Mouse (Mus musculus) embryonic facial prominence, embryonic 14.5 days (tissue): ENCODE results near the gene Mdm2. TPM values are rescaled to one million over a fixed set of nuclear protein-coding genes. Genes with fewer than 3 reads are reported as not detected.
A peak's percentile ranks its signal among the peaks of the same experiment; 100 is the strongest.

Source experiments
- ATAC-seq: fragments of 200-750 bp; cut with Nextera tagmentation; 2 replicates; pipeline ENCODE4 v1.8.0; 2017; ENCODE audit warnings: low read depth, moderate number of reproducible peaks, moderate TSS enrichment
- DNase-seq: peaks from one replicate; pipeline ENCODE4 v3.0.0-alpha.2; 2015; ENCODE audit warnings: low spot score
- H3K27ac ChIP-seq: fragments of 300-500 bp; sonication (generic); replicated peaks from 2 replicates; pipeline ENCODE4 v1.5.1; 2014; ENCODE audit warnings: low read depth, mild to moderate bottlenecking, low read length, moderate library complexity
- H3K27me3 ChIP-seq: fragments of 300-500 bp; sonication (generic); replicated peaks from 2 replicates; pipeline ENCODE4 v1.6.1; 2014; ENCODE audit warnings: low read length; ENCODE audit not compliant: control insufficient read depth, insufficient read depth
- H3K36me3 ChIP-seq: fragments of 300-500 bp; sonication (generic); 2 replicates; pipeline ENCODE4 v1.6.1; 2014; ENCODE audit warnings: low read length, mixed read lengths; ENCODE audit not compliant: control insufficient read depth, insufficient read depth
- H3K4me1 ChIP-seq: fragments of 300-500 bp; sonication (generic); 2 replicates; pipeline ENCODE4 v1.6.1; 2014; ENCODE audit warnings: antibody characterized with exemption, low read length; ENCODE audit not compliant: control insufficient read depth, insufficient read depth
- H3K4me2 ChIP-seq: fragments of 300-500 bp; sonication (generic); 2 replicates; pipeline ENCODE4 v1.6.1; 2014; ENCODE audit warnings: low read depth, mild to moderate bottlenecking, low read length, moderate library complexity, mixed read lengths
- H3K4me3 ChIP-seq: fragments of 300-500 bp; sonication (generic); 2 replicates; pipeline ENCODE4 v1.5.1; 2014; ENCODE audit warnings: low read depth, mild to moderate bottlenecking, low read length
- H3K9ac ChIP-seq: fragments of 300-500 bp; sonication (generic); 2 replicates; pipeline ENCODE4 v1.6.1; 2014; ENCODE audit warnings: low read depth, mild to moderate bottlenecking, low read length, moderate library complexity, mixed read lengths
- H3K9me3 ChIP-seq: fragments of 300-500 bp; sonication (generic); 2 replicates; pipeline ENCODE4 v1.6.1; 2016; ENCODE audit warnings: low read length; ENCODE audit not compliant: control insufficient read depth
- WGBS: fragments of 180-500 bp; shearing (Covaris S2); extraction: QIAGEN DNeasy Blood & Tissue Kit; methylation state at CpG from one replicate; pipeline ENCODE4 v1.1.7; 2014; 5-methylcytosine and 5-hydroxymethylcytosine counted together
- polyA plus RNA-seq: library from polyadenylated mRNA; unstranded; fragments of >200 nt; fragmentation: Nextera tagmentation; extraction: Ambion mirVana; gene quantifications from 2 replicates; pipeline ENCODE4 v1.2.1, GENCODE M21; 2014

The Mdm2 gene
- polyA plus RNA-seq, 1 experiment from 2014 or later: 34.1 TPM

DNA sequence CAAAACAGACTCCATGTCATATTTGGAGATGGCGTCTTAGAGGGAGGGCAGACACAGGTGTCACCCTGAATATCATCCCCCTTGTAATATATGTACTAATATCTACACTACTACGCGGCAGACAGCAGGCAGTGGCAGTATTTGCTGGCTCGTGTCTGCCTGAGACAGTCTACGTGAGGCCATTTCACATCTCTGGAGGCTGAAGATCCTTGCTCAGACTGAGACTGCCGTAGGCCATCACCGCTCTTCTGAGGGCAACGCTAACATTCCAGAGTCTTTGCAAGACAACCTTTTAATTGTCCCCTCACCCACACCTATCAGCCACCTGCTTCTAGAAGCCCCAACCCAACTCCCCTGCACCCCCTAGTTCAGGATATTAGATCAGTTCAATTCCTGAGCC lies 2.9 kb upstream of the Mdm2 start:
- Histone ChIP-seq H3K9ac (no peak overlapping the region), H3K36me3 (peaks cover 8% of the 10 kb centered on the region; the same call in 1 of the 2 replicates), H3K4me2 (no peak overlapping the region), H3K27ac (no peak overlapping the region), H3K9me3 (no peaks in the 10 kb centered on the region), H3K4me3 (no peak overlapping the region), H3K27me3 (no peaks in the 10 kb centered on the region), H3K4me1 (peaks cover 8% of the 10 kb centered on the region; the same call in 1 of the 2 replicates)
- WGBS: 91% methylated on average over 8 of the region's 8 CpGs
- ATAC-seq (no peak), DNase-seq (no peak)

DNA sequence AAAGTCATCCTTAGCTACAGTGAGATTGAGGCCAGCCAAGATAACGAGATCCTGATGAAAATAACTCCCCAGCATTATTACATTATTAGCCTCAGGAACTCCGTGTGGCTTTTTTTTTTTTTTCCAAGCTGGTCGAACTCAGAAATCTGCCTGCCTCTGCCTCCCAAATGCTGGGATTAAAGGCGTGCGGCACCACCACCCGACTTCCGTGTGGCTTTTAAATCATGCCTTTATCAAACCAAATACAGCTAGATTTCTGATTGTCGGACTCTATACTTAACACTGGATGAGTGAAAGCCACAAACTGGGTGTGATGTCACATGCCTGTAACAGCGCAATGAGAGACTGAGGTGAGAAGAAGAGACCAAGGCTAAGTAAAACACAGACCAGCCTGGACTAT lies 2.3 kb upstream of the Mdm2 start:
- 88% methylated on average over 9 of the region's 9 CpGs for WGBS

GRCm38 (mm10) chr10:117712191-117712754 lies 1.7 kb upstream of the Mdm2 start:
- H3K4me2 ChIP-seq: no peak overlapping the region
- DNase-seq: no peak
- ATAC-seq: no peak
- no peaks in the 10 kb centered on the region for H3K9me3 ChIP-seq
- H3K9ac ChIP-seq: no peak overlapping the region
- 86% methylated on average over 9 of the region's 9 CpGs for WGBS
- no peaks in the 10 kb centered on the region for H3K27me3 ChIP-seq
- peaks cover 17% of the 10 kb centered on the region; the same call in 1 of the 2 replicates for H3K36me3 ChIP-seq
- no peak overlapping the region for H3K4me3 ChIP-seq
- peaks cover 8% of the 10 kb centered on the region; the same call in 1 of the 2 replicates for H3K4me1 ChIP-seq
- no peak overlapping the region for H3K27ac ChIP-seq

More for the DNA sequence above, 2.3 kb upstream of the Mdm2 start:
- Histone ChIP-seq H3K4me3 (no peak overlapping the region), H3K4me2 (no peak overlapping the region), H3K9ac (no peak overlapping the region), H3K9me3 (no peaks in the 10 kb centered on the region), H3K27ac (no peak overlapping the region), H3K4me1 (peaks cover 8% of the 10 kb centered on the region; the same call in 1 of the 2 replicates), H3K36me3 (peaks cover 11% of the 10 kb centered on the region; the same call in 1 of the 2 replicates), H3K27me3 (no peaks in the 10 kb centered on the region)
- no peak for DNase-seq
- no peak for ATAC-seq

DNA sequence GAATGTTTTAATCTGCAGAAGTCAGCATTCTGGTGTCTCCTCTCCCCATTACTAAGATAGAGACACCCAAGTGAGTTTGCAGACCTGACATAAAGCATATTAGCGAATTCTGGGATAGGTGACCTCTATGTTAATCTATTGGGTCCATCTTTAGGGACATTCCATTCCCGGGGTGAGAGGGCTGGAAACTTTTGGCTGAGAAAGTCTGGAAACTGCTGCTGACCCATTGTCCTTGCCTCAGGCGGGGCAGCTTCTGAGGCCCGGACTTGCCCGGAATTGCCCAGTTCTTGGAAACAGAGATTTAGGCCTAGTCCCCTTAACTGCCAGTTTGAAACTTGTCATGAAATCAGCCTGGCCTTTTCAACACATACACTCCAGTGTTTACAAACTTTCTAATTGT lies 850 bp upstream of the Mdm2 start:
- peak overlapping the region; percentile 100; the same call in 1 of the 2 replicates for H3K9ac ChIP-seq
- 66% methylated on average over 5 of the region's 5 CpGs for WGBS

DNA sequence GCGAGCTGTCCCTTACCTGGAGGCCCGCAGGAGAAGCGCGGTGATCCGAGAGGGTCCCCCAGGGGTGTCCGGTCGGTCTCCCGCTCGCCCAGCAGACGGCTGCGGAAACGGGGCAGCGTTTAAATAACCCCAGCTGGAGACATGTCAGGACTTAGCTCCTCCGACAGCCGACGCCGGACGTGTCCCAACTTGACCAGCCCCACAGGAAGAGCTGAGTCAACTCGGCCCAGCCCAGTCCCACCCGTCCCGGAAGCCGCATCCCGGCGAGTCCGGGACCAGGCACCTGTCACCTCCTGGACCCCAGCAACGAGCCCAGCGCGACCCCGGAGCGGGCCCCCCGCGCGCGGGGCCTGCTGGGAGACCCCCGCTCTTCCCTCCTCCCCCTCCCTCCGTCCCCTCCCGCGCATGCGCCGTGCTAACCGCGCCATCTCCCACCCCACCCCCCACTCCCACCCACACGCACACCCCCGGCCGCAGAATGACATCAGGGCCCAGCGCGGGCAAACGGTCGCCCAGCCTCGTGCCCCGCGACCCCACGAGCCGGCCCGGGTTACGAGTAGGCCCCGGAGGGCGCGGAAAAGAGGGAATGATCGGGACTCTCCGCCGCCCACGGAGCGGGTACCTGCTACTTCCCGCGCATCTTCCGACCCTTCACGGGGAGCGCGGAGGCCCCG lies 491 bp downstream of the Mdm2 start:
- peaks cover 36% of the 10 kb centered on the region for H3K36me3 ChIP-seq
- peaks cover 8% of the 10 kb centered on the region; the same call in 1 of the 2 replicates for H3K4me1 ChIP-seq
- H3K9ac ChIP-seq: peak overlapping the region; percentile 100
- peak overlapping the region; percentile 98 for H3K4me3 ChIP-seq
- no peaks in the 10 kb centered on the region for H3K9me3 ChIP-seq
- WGBS: under 1% methylated on average over 40 of the region's 71 CpGs
- peak overlapping the region; percentile 99 for H3K27ac ChIP-seq
- DNase-seq (peak; percentile 86), ATAC-seq (peak; percentile 75)
- H3K27me3 ChIP-seq: no peaks in the 10 kb centered on the region
- peak overlapping the region; percentile 75 for H3K4me2 ChIP-seq

More for the DNA sequence above, 850 bp upstream of the Mdm2 start:
- Histone ChIP-seq H3K4me3 (peak overlapping the region; percentile 98), H3K27ac (peak overlapping the region; percentile 99; the same call in 1 of the 2 replicates), H3K9me3 (no peaks in the 10 kb centered on the region), H3K36me3 (peaks cover 26% of the 10 kb centered on the region), H3K4me1 (peaks cover 8% of the 10 kb centered on the region; the same call in 1 of the 2 replicates), H3K27me3 (no peaks in the 10 kb centered on the region), H3K4me2 (peak overlapping the region; percentile 75)
- DNase-seq: no peak
- no peak for ATAC-seq

- ATAC-seq: no peak
- no peaks in the 10 kb centered on the region for H3K27me3 ChIP-seq
- H3K27ac ChIP-seq: no peak overlapping the region; the same call in 1 of the 2 replicates
- peak overlapping the region; percentile 75 for H3K4me2 ChIP-seq
- WGBS: 45% methylated on average over 12 of the region's 12 CpGs
- H3K9me3 ChIP-seq: no peaks in the 10 kb centered on the region
- peak overlapping the region; percentile 100 for H3K9ac ChIP-seq
- no peak for DNase-seq
- H3K4me1 ChIP-seq: peaks cover 8% of the 10 kb centered on the region; the same call in 1 of the 2 replicates
- peak overlapping the region; percentile 98 for H3K4me3 ChIP-seq
- peaks cover 43% of the 10 kb centered on the region for H3K36me3 ChIP-seq
Observed at GRCm38 (mm10) chr10:117709326-117709830, 1.2 kb downstream of the Mdm2 start.

DNA sequence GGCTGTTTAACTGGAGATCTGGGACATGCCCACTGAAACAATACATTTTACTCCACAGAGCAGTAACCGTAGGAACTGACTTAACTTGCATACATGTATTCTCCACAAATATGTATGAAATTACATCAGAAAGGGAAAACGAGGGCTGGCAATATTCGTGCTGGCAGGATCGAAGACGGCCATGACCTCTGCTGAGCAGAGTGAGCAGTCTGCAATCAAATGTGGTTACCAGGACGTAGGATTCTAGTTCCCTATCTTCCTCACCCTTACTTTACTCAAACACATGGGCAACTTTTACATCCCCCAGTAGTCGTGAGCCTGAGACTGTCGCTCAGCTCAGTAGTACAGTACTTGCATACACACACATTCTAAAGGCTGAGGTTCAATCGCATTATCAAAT lies 1.7 kb downstream of the Mdm2 start:
- H3K36me3 ChIP-seq: peaks cover 48% of the 10 kb centered on the region
- H3K27me3 ChIP-seq: no peaks in the 10 kb centered on the region
- ATAC-seq: no peak
- peaks cover 8% of the 10 kb centered on the region; the same call in 1 of the 2 replicates for H3K4me1 ChIP-seq
- H3K4me2 ChIP-seq: peak overlapping the region; percentile 75
- peak overlapping the region; percentile 98 for H3K4me3 ChIP-seq
- no peak overlapping the region for H3K27ac ChIP-seq
- DNase-seq: no peak
- H3K9me3 ChIP-seq: no peaks in the 10 kb centered on the region
- H3K9ac ChIP-seq: peak overlapping the region; percentile 100; the same call in 1 of the 2 replicates
- 83% methylated on average over 9 of the region's 9 CpGs for WGBS

GRCm38 (mm10) chr10:117708376-117708775 lies 2.2 kb downstream of the Mdm2 start:
- no peak overlapping the region for H3K9ac ChIP-seq
- no peaks in the 10 kb centered on the region for H3K27me3 ChIP-seq
- no peaks in the 10 kb centered on the region for H3K9me3 ChIP-seq
- 96% methylated on average over 2 of the region's 2 CpGs for WGBS
- H3K27ac ChIP-seq: no peak overlapping the region
- peaks cover 8% of the 10 kb centered on the region; the same call in 1 of the 2 replicates for H3K4me1 ChIP-seq
- no peak overlapping the region for H3K4me2 ChIP-seq
- peaks cover 53% of the 10 kb centered on the region for H3K36me3 ChIP-seq
- no peak for ATAC-seq
- no peak for DNase-seq
- H3K4me3 ChIP-seq: no peak overlapping the region
